Mouse (Mus musculus): Measurements from ENCODE around the gene Pwp2. TPM values are rescaled to one million over a fixed set of nuclear protein-coding genes. Genes with fewer than 3 reads are reported as not detected.

Pwp2 gene
- polyA plus RNA-seq, 1 experiment = 9.1 TPM

Other genes starting within 250 kb of the Pwp2 start
- gene Trpm2, start 214.6 kb downstream of the Pwp2 start, polyA plus RNA-seq (2011; ENCODE audit: insufficient read length, low read depth, missing spikeins) = not detected in 2 replicates
- gene 1810043G02Rik, start 206.6 kb downstream of the Pwp2 start, polyA plus RNA-seq (2011; ENCODE audit: insufficient read length, low read depth, missing spikeins) = 10.5 and 11.9 TPM in 2 replicates
- 46.8 and 59.8 TPM in 2 replicates for gene Pfkl, start 175.1 kb downstream of the Pwp2 start, polyA plus RNA-seq (2011; ENCODE audit: insufficient read length, low read depth, missing spikeins)
- 0.45 and 1.6 TPM in 2 replicates for gene Dnmt3l, start 143.2 kb downstream of the Pwp2 start, polyA plus RNA-seq (2011; ENCODE audit: insufficient read length, low read depth, missing spikeins)
- gene Aire, start 141.5 kb downstream of the Pwp2 start, polyA plus RNA-seq (2011; ENCODE audit: insufficient read length, low read depth, missing spikeins) = not detected in 2 replicates
- 0.98 TPM in 1 of 2 replicates, not detected in the other for gene Icosl, start 115.8 kb downstream of the Pwp2 start, polyA plus RNA-seq (2011; ENCODE audit: insufficient read length, low read depth, missing spikeins)
- gene D10Jhu81e, start 15.4 kb downstream of the Pwp2 start, polyA plus RNA-seq (2011; ENCODE audit: insufficient read length, low read depth, missing spikeins) = 26.5 and 28.8 TPM in 2 replicates
- 28.8 and 31.0 TPM in 2 replicates for gene Trappc10, start 59.5 kb upstream of the Pwp2 start, polyA plus RNA-seq (2011; ENCODE audit: insufficient read length, low read depth, missing spikeins)
- 43.7 and 45.4 TPM in 2 replicates for gene Agpat3, start 167.3 kb upstream of the Pwp2 start, polyA plus RNA-seq (2011; ENCODE audit: insufficient read length, low read depth, missing spikeins)
- gene Rrp1, start 227.9 kb upstream of the Pwp2 start, polyA plus RNA-seq (2011; ENCODE audit: insufficient read length, low read depth, missing spikeins) = 130 and 139 TPM in 2 replicates
- 386 and 437 TPM in 2 replicates for gene Cstb, start 240.5 kb upstream of the Pwp2 start, polyA plus RNA-seq (2011; ENCODE audit: insufficient read length, low read depth, missing spikeins)